Mouse (Mus musculus): ENCODE results near the gene Dnajc25. TPM values are rescaled to one million over a fixed set of nuclear protein-coding genes. Genes with fewer than 3 reads are reported as not detected.

Dnajc25 gene
- total and polyA plus RNA-seq, 2 experiments from 2014 or later: 5.7 to 8.5 TPM

DNA sequence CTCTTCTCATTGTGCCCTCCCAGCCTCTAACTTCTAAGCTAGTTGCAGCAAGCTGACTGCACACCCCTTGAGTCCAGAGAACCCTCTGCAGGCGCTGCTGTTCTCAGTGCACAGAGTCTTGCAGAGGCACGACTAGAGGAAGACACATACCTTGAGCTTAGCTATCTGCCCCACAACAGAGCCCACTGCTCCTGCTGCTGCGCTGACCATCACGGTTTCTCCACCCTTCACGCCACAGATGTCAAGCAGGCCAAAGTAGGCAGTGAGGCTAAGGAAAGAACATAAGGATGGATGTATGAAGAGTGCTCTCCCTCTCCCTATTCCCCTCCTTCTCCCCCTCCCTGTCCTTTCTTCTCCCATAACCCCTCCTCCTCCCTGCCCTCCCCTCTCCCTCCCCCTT lies 19.2 kb upstream of the Dnajc25 start:
- no peaks in the 10 kb centered on the region for H3K36me3 ChIP-seq (ENCODE audit: insufficient read depth)
- DNase-seq (no peak), ATAC-seq (no peak)
- no peak overlapping the region for H3K9ac ChIP-seq
- no peak overlapping the region for H3K27ac ChIP-seq (ENCODE audit: low read depth, low read length)
- no peaks in the 10 kb centered on the region for H3K4me1 ChIP-seq (ENCODE audit: insufficient read depth)
- H3K4me2 ChIP-seq (ENCODE audit: low read depth): no peak overlapping the region
- no peaks in the 10 kb centered on the region for H3K9me3 ChIP-seq (ENCODE audit: low read length)
- no peaks in the 10 kb centered on the region for H3K27me3 ChIP-seq (ENCODE audit: insufficient read depth, low read length)
- WGBS: 86% methylated on average over 5 of the region's 5 CpGs
- no peak for TF ChIP-seq CTCF (IDR thresholded peaks at IDR 0.05; ENCODE audit: low read depth)
- H3K4me3 ChIP-seq (ENCODE audit: low read depth, low read length): no peak overlapping the region

DNA sequence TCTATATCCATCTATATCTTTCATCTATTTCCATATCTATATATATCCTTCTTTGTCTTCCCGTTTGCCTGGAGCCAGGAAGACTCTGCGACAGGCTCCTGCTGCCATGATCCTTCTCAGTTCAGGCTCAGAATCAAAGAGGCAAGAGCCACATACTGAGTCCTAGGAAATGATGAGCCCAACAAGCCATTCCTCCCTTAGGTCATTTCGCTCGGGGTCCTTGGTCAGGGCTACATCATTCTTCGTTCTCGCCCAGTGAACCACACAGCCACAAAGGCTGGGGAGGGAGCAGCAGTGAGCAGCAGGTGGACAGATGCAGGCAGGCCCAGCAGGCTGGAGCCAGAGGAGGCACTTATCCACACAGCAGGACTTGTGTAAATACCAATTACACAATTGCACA lies 13.4 kb upstream of the Dnajc25 start:
- ATAC-seq: no peak
- no peak overlapping the region for H3K9ac ChIP-seq
- no peaks in the 10 kb centered on the region for H3K27me3 ChIP-seq (ENCODE audit: insufficient read depth, low read length)
- no peak for TF ChIP-seq CTCF (IDR thresholded peaks at IDR 0.05; ENCODE audit: low read depth)
- H3K4me3 ChIP-seq (ENCODE audit: low read depth, low read length): no peak overlapping the region
- H3K27ac ChIP-seq (ENCODE audit: low read depth, low read length): no peak overlapping the region
- H3K4me2 ChIP-seq (ENCODE audit: low read depth): no peak overlapping the region
- no peak for DNase-seq
- no peaks in the 10 kb centered on the region for H3K36me3 ChIP-seq (ENCODE audit: insufficient read depth)
- no peaks in the 10 kb centered on the region for H3K4me1 ChIP-seq (ENCODE audit: insufficient read depth)
- WGBS: 78% methylated on average over 6 of the region's 6 CpGs
- H3K9me3 ChIP-seq (ENCODE audit: low read length): no peaks in the 10 kb centered on the region

DNA sequence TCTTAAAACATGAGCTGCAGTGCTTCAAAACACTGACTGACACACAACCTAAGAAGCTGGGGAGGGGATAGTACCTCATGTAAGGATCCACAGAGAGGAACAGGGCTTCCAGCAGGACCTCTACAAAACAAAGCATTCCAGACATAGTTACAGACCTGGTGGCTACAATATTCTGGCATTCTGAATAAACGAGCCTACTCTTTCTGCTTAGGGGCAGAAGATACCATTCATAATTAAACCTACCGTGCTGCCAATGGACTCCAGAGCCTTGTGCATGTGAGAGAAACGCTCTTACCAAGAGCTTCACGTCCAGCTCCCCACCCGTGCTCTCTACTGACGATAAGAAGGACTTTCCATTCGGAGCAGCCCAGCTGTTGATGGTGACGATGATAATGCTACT lies 12.1 kb upstream of the Dnajc25 start:
- no peak for TF ChIP-seq CTCF (IDR thresholded peaks at IDR 0.05; ENCODE audit: low read depth)
- 85% methylated on average over 8 of the region's 8 CpGs for WGBS

DNA sequence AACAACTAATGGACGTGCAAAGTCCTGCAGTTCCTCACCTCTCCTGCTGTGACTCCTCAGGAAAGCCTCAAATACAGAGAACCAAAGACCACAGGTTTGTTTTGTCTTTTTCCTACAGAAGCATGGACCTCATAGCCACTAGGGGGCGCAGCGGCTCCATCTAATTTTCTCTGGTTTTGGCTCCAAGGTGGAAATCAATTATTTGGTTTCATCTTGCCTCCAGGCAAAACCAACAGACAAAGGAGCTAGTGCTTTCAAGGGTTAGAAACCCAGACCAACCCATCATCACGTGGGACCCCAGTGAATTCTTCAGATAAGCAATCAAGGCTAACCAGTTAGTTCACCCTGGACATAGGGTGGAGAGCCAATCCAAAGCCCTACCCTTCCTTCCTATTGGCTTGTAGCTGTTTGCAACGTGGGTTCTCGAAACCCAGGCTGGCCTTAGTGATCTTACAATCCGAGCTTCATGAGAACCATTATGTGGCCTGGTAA lies 9.7 kb upstream of the Dnajc25 start:
- no peaks in the 10 kb centered on the region for H3K36me3 ChIP-seq (ENCODE audit: insufficient read depth)
- no peak overlapping the region for H3K9ac ChIP-seq
- TF ChIP-seq CTCF (IDR thresholded peaks at IDR 0.05; ENCODE audit: low read depth): peak; percentile 82
- ATAC-seq (no peak), DNase-seq (peak; percentile 81)
- H3K4me1 ChIP-seq (ENCODE audit: insufficient read depth): no peaks in the 10 kb centered on the region
- H3K4me3 ChIP-seq (ENCODE audit: low read depth, low read length): no peak overlapping the region
- H3K9me3 ChIP-seq (ENCODE audit: low read length): no peaks in the 10 kb centered on the region
- H3K27me3 ChIP-seq (ENCODE audit: insufficient read depth, low read length): no peaks in the 10 kb centered on the region
- no peak overlapping the region for H3K27ac ChIP-seq (ENCODE audit: low read depth, low read length)
- no peak overlapping the region for H3K4me2 ChIP-seq (ENCODE audit: low read depth)
- WGBS: 27% methylated on average over 7 of the region's 7 CpGs

More for the DNA sequence above, 12.1 kb upstream of the Dnajc25 start:
- H3K9me3 ChIP-seq (ENCODE audit: low read length): no peaks in the 10 kb centered on the region
- H3K4me3 ChIP-seq (ENCODE audit: low read depth, low read length): no peak overlapping the region
- H3K36me3 ChIP-seq (ENCODE audit: insufficient read depth): no peaks in the 10 kb centered on the region
- no peaks in the 10 kb centered on the region for H3K27me3 ChIP-seq (ENCODE audit: insufficient read depth, low read length)
- no peak overlapping the region for H3K27ac ChIP-seq (ENCODE audit: low read depth, low read length)
- H3K9ac ChIP-seq: no peak overlapping the region
- ATAC-seq (no peak), DNase-seq (no peak)
- H3K4me2 ChIP-seq (ENCODE audit: low read depth): no peak overlapping the region
- H3K4me1 ChIP-seq (ENCODE audit: insufficient read depth): no peaks in the 10 kb centered on the region

DNA sequence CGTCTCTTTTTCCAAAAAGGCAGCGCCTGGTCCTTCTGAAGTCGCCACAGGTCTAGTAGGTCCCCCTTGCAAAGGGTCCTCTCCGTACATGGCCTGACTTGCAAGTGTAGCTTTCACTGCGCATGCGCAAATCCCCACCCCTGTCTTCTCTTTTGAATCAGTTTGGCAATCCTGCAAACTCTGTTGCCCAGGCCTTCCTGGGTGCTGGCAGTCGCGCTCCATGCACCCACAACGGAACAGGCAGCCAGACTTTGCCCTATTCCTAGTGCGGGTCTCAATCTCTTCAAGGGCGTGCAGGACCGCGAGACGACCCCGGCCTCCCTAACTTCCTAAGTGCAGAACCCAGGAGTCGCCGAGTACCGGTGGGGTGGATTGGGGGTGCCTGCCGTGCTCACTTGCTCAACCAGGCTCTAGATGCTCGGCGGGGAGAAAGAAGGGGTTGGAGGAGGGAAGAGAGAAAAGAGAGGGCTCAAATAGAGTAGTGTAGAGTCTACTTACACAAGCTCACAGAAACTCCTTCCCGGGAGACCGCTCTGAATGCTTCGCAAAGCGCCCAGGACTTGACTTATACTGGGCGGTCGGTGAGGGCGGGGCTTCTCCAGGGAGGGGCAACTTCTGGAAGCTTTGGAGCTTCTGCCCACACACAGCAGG lies 8.2 kb upstream of the Dnajc25 start, which contains the start of gene Ptgr1:
Gene Ptgr1, minus strand, starts transcription at position 580 of the 651 bp plus-strand sequence.
- Histone ChIP-seq H3K27ac (ENCODE audit: low read depth, low read length) (no peak within 1 kb of the TSS), H3K36me3 (ENCODE audit: insufficient read depth) (no peaks in the 10 kb centered on the region), H3K4me3 (ENCODE audit: low read depth, low read length) (peak within 1 kb of the TSS; percentile 44), H3K27me3 (ENCODE audit: insufficient read depth, low read length) (no peaks in the 10 kb centered on the region), H3K4me1 (ENCODE audit: insufficient read depth) (no peaks in the 10 kb centered on the region), H3K4me2 (ENCODE audit: low read depth) (peak within 1 kb of the TSS; percentile 91), H3K9ac (peak within 1 kb of the TSS; percentile 34), H3K9me3 (ENCODE audit: low read length) (no peaks in the 10 kb centered on the region)
- ATAC-seq (peak; percentile 67), DNase-seq (peak; percentile 86)
- 2% methylated on average over 28 of the region's 28 CpGs for WGBS
- no peak for TF ChIP-seq CTCF (IDR thresholded peaks at IDR 0.05; ENCODE audit: low read depth)

DNA sequence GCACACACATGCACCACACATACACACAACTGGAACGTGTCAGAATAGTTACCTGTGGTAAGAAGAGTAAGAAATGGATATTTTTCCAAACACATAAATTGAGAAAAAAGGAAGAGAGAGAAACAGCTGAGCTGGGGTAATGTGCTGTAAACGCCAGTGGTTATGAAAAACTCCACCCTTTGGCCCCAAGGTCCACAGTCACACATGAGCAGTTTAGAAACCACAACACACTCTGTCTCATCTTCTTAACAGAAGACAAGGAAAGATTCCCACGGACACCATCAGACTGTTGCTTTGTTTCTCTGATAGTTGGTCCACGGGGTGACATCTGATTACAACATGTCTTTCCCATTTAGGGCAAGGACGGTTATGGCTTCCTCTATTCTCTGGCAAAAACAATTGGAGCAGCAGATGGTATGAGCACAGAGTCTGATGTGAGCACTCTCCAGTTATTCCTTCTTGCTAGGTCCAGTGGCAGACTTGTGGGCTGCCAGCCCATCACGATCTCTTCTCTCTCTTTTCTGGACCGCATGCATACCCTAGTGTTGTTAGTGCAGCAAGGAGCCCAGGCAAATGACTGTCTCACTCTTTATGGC lies 5.5 kb upstream of the Dnajc25 start:
- no peak for TF ChIP-seq CTCF (IDR thresholded peaks at IDR 0.05; ENCODE audit: low read depth)
- no peak overlapping the region for H3K9ac ChIP-seq
- no peaks in the 10 kb centered on the region for H3K9me3 ChIP-seq (ENCODE audit: low read length)
- WGBS: 82% methylated on average over 7 of the region's 7 CpGs
- no peaks in the 10 kb centered on the region for H3K36me3 ChIP-seq (ENCODE audit: insufficient read depth)
- no peak overlapping the region for H3K4me2 ChIP-seq (ENCODE audit: low read depth)
- no peak overlapping the region for H3K27ac ChIP-seq (ENCODE audit: low read depth, low read length)
- DNase-seq (no peak), ATAC-seq (no peak)
- H3K27me3 ChIP-seq (ENCODE audit: insufficient read depth, low read length): no peaks in the 10 kb centered on the region
- no peak overlapping the region for H3K4me3 ChIP-seq (ENCODE audit: low read depth, low read length)
- H3K4me1 ChIP-seq (ENCODE audit: insufficient read depth): no peaks in the 10 kb centered on the region
